Mouse (Mus musculus) adrenal gland, postnatal 14 days (tissue): Measurements from ENCODE around the gene Gdpd1. TPM values are rescaled to one million over a fixed set of nuclear protein-coding genes. Genes with fewer than 3 reads are reported as not detected.
A peak's percentile ranks its signal among the peaks of the same experiment; 100 is the strongest.
"Not testable (repeated sequence)": the region's sequence is repeated elsewhere in the genome, so short reads cannot be mapped to it uniquely, and the experiment has no call there.

ENCODE experiments used
- DNase-seq: peaks from one replicate; pipeline ENCODE4 v3.0.0; 2021; ENCODE audit warnings: mixed read lengths
- total RNA-seq: library from RNA; stranded (reverse); gene quantifications from 2 replicates; pipeline ENCODE4 v1.2.3, GENCODE M21; 2021

The Gdpd1 gene
- total RNA-seq, 1 experiment from 2014 or later: 5.3 TPM

GRCm38 (mm10) chr11:87026096-87026875 lies 47.6 kb downstream of the Gdpd1 start:
- DNase-seq: peak; percentile 58

DNA sequence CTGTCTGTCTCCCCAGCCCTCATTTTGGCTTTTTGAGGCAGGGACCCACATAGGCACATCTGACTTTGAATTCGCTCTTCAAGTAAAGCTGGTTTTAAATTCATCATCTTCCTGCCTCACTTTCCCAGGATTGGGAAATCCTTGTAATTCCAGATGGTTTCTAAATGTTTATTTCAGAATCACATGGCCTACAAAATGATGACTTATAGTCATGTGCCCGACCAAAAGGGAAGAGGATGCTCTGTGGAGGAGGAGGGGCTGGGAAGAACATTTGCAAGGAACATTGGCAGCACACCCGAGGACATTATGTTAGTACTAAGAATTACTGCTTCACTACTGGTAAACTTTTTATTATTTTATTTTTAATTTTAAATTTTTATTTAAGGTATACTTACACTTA lies 48.5 kb downstream of the Gdpd1 start:
- DNase-seq: no peak

DNA sequence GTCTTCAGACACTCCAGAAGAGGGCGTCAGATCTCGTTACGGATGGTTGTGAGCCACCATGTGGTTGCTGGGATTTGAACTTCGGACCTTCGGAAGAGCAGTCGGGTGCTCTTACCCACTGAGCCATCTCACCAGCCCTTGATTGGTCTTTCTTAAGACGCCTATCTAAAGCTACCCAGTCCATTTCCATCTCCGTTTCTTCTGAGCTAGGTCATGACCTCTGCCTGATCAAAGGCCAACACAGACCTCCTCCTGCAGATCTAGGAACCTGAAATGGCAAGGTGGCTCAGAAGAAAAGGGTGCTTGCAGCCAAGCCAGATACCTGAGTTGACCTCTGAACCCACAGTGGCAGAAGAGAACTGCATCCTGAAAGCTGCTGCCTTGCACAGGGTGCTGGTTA lies 50.6 kb downstream of the Gdpd1 start:
- DNase-seq: not testable (repeated sequence)

- no peak for DNase-seq
Observed at GRCm38 (mm10) chr11:87022765-87023164, 51.1 kb downstream of the Gdpd1 start.

DNA sequence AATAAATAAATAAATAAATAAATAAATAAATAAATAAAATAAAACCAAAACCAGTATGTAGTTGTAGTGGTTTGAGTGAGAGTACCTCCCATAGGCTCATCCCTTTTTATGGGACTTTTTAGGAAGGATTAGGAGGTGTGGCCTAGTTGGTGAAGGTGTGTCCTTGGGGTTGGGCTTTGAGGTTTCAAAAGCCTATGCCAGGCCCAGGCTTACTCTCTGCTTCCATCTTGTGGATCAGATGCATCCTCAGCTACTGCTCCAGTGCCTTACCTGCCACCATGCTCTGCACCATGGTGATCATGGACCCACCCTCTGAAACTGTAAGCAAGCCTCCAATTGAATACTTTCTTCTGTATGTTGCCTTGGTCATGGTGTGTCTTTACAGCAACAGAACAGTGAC lies 52.3 kb downstream of the Gdpd1 start:
- DNase-seq: no peak

GRCm38 (mm10) chr11:87020449-87020848 lies 53.4 kb downstream of the Gdpd1 start:
- DNase-seq: no peak

GRCm38 (mm10) chr11:87019431-87019830 lies 54.4 kb downstream of the Gdpd1 start:
- DNase-seq: no peak

DNA sequence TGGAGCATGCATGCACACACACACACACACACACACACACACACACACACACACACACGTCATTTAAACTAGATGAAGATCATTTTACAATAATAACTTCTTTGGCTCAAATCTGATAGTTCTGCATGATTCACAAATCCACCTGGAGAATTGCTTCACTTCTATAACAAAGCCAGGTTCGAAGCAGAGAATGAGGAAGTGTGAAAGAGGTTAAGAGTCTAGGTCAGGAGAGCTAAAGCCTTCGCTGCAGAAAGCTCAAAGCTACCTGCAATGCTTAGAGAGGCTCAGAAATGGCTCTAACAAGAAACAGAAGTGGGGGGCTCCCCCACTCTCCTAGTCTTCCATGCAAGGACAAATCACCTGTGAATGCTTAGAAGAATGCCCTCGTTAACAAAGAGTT lies 55.8 kb downstream of the Gdpd1 start:
- DNase-seq: no peak

DNA sequence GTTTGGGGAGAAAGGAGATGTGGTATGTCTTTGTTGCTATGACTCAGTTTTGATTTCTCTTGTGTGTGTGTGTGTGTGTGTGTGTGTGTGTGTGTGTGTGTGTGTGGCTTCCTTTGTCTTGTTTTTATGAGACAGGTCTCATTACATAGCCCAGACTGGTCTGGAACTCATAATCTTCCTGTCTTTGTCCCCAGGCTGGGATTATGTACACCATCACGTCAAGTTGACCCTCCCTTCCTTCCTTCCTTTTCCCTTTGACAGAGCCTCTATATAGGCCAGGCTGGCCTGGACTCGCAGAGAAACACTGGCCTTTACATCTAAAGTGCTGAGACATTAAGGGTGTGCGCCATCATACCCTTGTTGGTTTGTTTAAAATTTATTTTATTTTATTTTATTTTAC lies 58.2 kb downstream of the Gdpd1 start:
- no peak for DNase-seq

GRCm38 (mm10) chr11:87010476-87010875 lies 63.4 kb downstream of the Gdpd1 start:
- DNase-seq: peak; percentile 70

DNA sequence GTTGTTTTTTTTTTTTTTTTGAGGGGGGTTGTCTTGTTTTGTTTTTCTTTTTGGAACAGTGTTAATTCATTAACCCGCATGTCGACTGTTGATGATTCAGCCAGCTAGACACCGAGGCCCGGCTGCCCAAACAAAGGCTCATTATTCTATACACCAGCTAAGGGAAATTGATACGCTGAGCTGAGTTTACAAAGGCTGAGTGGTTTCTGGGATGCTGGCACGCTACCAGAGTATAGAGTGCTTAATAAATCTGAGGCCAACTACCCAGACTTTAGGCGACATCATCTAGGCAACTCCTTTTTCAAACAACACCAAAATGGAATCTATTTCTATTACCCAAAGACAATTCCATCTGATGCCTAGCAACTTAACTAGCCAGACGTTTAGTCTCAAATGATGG lies 66.5 kb downstream of the Gdpd1 start:
- DNase-seq: no peak

GRCm38 (mm10) chr11:87004960-87005755 lies 68.7 kb downstream of the Gdpd1 start:
- DNase-seq: no peak

DNA sequence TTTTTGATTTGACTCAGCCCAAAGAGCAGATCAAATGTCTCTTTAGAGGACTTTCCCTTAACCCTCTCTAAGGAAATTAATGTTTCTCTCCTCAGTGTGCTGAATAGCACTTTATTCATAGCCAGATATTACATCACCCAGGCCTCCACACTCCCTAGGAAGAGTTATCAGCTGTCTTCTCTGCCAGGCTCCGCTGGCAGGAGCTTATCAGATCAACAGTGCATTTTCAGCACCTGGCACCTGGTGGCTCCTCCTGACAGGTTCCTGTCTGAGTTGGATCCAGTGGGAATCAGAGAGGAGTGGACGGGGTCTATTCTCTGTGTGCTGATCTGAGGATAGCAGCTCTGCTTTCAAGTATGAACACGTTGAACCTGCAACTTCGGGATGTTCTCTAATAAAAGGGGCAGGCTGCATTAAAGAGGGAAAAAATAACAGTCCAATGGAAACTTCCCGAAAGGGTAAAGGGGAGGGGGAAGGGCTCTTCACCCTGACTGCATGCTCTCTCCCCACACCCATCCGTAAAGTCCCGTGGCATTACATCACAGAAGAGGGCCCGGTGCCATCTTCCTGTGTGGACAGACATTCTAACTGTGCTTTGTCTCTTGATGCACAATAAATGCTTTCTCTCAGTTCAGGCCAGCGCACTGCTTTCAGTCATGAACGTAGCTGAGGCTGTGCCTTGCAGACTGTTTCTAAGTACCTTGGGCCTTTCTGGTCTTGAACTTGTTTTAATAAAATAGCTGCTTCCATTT lies 71.6 kb downstream of the Gdpd1 start:
- DNase-seq: no peak

GRCm38 (mm10) chr11:87001217-87001616 lies 72.6 kb downstream of the Gdpd1 start:
- no peak for DNase-seq

- DNase-seq: no peak
Observed at GRCm38 (mm10) chr11:86996266-86996665, 77.6 kb downstream of the Gdpd1 start.

DNA sequence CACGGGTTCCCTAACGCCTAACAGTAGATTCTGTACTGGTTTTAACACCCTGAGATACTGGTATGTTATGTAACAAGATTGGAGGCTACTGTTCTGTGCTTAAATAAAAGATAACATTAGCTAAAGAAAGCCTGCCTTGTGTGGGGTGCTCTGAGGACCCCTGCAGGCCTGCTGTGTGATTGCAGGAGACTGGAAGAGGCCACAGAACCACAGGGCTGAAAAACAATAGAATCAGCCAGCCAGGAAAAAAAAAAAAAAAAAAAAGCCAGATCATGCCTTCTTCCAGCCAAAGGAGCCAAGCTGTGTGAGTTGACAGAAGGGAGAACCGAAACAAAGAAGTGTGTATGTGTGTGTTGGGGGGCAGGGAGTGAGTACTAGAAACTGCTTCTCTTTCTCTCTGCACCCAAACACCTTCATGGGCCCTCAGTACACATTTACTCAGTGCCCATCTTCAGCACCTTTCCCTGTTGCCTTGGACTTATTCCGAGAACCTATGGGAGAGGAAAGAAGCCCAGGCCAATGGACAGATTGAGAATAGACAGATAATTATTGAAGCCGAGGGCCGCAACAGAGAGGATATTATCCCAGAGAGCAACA lies 78.1 kb downstream of the Gdpd1 start:
- peak; percentile 73 for DNase-seq

- DNase-seq: no peak
Observed at GRCm38 (mm10) chr11:86994791-86995624, 78.9 kb downstream of the Gdpd1 start.

DNA sequence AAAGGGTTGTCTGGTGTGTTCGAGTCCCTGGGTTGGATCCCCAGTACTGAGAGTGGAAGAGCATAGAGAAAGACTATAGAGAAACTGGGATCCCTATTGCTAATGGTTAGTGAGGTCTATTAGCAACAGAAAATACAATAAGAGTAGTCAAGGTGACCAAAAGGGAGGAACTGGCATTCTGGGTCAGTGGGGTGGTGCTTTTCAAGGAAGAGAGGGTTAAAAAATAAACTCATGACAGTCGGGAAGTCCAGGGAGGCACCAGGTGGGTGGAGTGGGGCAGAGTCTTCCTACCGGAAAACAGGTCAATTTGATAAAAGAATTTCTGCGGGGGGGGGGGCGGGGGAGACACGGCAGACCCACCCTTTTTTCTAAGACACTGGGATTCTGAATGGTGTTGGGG lies 79.5 kb downstream of the Gdpd1 start:
- no peak for DNase-seq

- DNase-seq: peak; percentile 99
Observed at GRCm38 (mm10) chr11:86993041-86994037, 80.5 kb downstream of the Gdpd1 start, which contains the start of gene Ypel2. Gene Ypel2, minus strand, starts transcription at chr11:86993707.

DNA sequence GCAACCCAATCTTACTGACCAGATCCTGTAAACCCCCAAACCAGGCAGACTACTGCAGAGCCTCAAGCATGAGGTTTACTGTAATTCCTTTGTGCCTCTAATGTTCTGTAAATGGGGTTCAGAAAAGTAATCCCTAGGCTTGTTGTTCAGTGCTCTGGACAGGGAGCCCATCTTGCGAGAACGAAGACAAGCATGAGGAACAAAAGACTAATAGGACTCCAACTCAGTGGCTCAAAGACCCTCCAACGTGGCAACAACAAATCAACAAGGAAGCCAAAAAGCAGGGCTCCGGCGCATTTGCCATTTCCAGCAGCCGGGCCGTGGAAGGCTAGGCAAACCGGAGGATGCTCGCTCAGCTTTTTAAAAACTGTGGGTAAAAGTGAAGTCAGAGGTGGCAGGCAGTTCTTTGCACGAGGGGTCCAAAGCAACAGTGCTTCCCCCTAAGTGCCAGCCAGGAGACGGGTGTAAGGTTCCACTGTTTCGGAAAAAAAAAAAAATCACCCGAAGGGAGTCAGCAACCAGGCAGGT lies 81.3 kb downstream of the Gdpd1 start:
- no peak for DNase-seq
